Mouse (Mus musculus) neural tube, embryonic 14.5 days (tissue): ENCODE measurements around the gene Cadps. TPM values are rescaled to one million over a fixed set of nuclear protein-coding genes. Genes with fewer than 3 reads are reported as not detected.
A peak's percentile ranks its signal among the peaks of the same experiment; 100 is the strongest.
"Not testable (repeated sequence)": the region's sequence is repeated elsewhere in the genome, so short reads cannot be mapped to it uniquely, and the experiment has no call there.

Source experiments
- ATAC-seq: fragments of 200-750 bp; cut with Nextera tagmentation; 2 replicates; pipeline ENCODE4 v1.8.0; 2017; ENCODE audit warnings: low read depth, mild to moderate bottlenecking, moderate TSS enrichment, moderate library complexity
- H3K27ac ChIP-seq: fragments of 300-500 bp; sonication (generic); 2 replicates; pipeline ENCODE4 v1.5.1; 2014; ENCODE audit warnings: low read depth, mild to moderate bottlenecking, control low read depth, low read length, moderate library complexity, mixed read lengths
- H3K27me3 ChIP-seq: fragments of 300-500 bp; sonication (generic); 2 replicates; pipeline ENCODE4 v1.6.1; 2014; ENCODE audit warnings: low read length; ENCODE audit not compliant: control insufficient read depth, insufficient read depth
- H3K36me3 ChIP-seq: fragments of 300-500 bp; sonication (generic); 2 replicates; pipeline ENCODE4 v1.6.1; 2014; ENCODE audit warnings: low read length, mixed read lengths; ENCODE audit not compliant: control insufficient read depth, insufficient read depth
- H3K4me1 ChIP-seq: fragments of 300-500 bp; sonication (generic); 2 replicates; pipeline ENCODE4 v1.6.1; 2014; ENCODE audit warnings: low read length; ENCODE audit not compliant: control insufficient read depth, insufficient read depth
- H3K4me2 ChIP-seq: fragments of 300-500 bp; sonication (generic); 2 replicates; pipeline ENCODE4 v1.6.1; 2014; ENCODE audit warnings: mild to moderate bottlenecking, low read depth, low read length, control low read depth
- H3K4me3 ChIP-seq: fragments of 300-500 bp; sonication (generic); 2 replicates; pipeline ENCODE4 v1.5.1; 2014; ENCODE audit warnings: low read depth, low read length, control low read depth, mixed read lengths
- H3K9ac ChIP-seq: fragments of 300-500 bp; sonication (generic); replicated peaks from 2 replicates; pipeline ENCODE4 v1.6.1; 2014; ENCODE audit warnings: low read depth, mild to moderate bottlenecking, control low read depth, low read length, mixed read lengths
- H3K9me3 ChIP-seq: fragments of 300-500 bp; sonication (generic); 2 replicates; pipeline ENCODE4 v1.6.1; 2016; ENCODE audit warnings: low read length; ENCODE audit not compliant: control insufficient read depth
- WGBS: fragments of 180-500 bp; shearing (Covaris S2); extraction: QIAGEN DNeasy Blood & Tissue Kit; methylation state at CpG from one replicate; pipeline ENCODE4 v1.1.7; 2014; 5-methylcytosine and 5-hydroxymethylcytosine counted together
- polyA plus RNA-seq: library from polyadenylated mRNA; unstranded; fragments of >200 nt; fragmentation: Nextera tagmentation; extraction: Ambion mirVana; gene quantifications from 2 replicates; pipeline ENCODE4 v1.2.1, GENCODE M21; 2014

Cadps gene
- polyA plus RNA-seq, 1 experiment from 2014 or later = 86.2 TPM

GRCm38 (mm10) chr14:12581657-12582056 is 241.2 kb downstream of the Cadps start:
- Histone ChIP-seq H3K9me3 (no peaks in the 10 kb centered on the region), H3K4me2 (no peak overlapping the region), H3K4me1 (0 out of 2 replicates have a peak, but pooled peaks cover 3% of the 10 kb centered on the region), H3K27ac (no peak overlapping the region), H3K9ac (no peak overlapping the region), H3K4me3 (no peak overlapping the region), H3K27me3 (no peaks in the 10 kb centered on the region), H3K36me3 (0 out of 2 replicates have a peak, but pooled peaks cover 2% of the 10 kb centered on the region)
- WGBS = 70% methylated on average over 5 of the region's 5 CpGs
- no peak for ATAC-seq

GRCm38 (mm10) chr14:12580786-12581185 is 242.1 kb downstream of the Cadps start:
- H3K4me2 ChIP-seq = no peak overlapping the region
- no peak overlapping the region for H3K9ac ChIP-seq
- no peak overlapping the region for H3K4me3 ChIP-seq
- 0 out of 2 replicates have a peak, but pooled peaks cover 3% of the 10 kb centered on the region for H3K4me1 ChIP-seq
- no peaks in the 10 kb centered on the region for H3K27me3 ChIP-seq
- 28% methylated on average over 7 of the region's 7 CpGs for WGBS
- ATAC-seq = no peak
- H3K36me3 ChIP-seq = 0 out of 2 replicates have a peak, but pooled peaks cover 2% of the 10 kb centered on the region
- H3K27ac ChIP-seq = no peak overlapping the region
- H3K9me3 ChIP-seq = no peaks in the 10 kb centered on the region

DNA sequence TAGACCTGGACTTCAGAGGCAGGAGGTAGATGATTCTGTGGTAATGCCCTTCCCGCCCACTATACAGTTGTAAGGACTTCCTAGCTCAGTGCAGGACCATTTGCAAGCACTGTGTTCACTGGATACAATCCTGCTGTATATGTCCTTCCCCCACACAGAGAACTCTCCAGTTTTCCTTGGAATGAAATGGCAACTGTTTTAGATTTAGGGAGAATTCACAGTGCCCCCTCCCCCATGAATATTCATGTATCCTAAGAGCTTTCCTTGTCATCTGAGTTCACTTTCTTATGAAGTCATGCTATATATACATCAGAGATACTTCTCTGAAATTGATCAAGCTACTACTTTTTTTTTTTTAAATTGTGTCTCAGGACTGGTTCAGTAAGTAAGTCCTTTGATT is 244.7 kb downstream of the Cadps start:
- no peaks in the 10 kb centered on the region for H3K27me3 ChIP-seq
- H3K4me1 ChIP-seq = 0 out of 2 replicates have a peak, but pooled peaks cover 3% of the 10 kb centered on the region
- no peak overlapping the region for H3K4me3 ChIP-seq
- 85% methylated on average over 1 of the region's 1 CpGs for WGBS
- H3K4me2 ChIP-seq = no peak overlapping the region
- H3K36me3 ChIP-seq = 0 out of 2 replicates have a peak, but pooled peaks cover 2% of the 10 kb centered on the region
- H3K9ac ChIP-seq = no peak overlapping the region
- H3K9me3 ChIP-seq = no peaks in the 10 kb centered on the region
- ATAC-seq = no peak
- H3K27ac ChIP-seq = no peak overlapping the region

DNA sequence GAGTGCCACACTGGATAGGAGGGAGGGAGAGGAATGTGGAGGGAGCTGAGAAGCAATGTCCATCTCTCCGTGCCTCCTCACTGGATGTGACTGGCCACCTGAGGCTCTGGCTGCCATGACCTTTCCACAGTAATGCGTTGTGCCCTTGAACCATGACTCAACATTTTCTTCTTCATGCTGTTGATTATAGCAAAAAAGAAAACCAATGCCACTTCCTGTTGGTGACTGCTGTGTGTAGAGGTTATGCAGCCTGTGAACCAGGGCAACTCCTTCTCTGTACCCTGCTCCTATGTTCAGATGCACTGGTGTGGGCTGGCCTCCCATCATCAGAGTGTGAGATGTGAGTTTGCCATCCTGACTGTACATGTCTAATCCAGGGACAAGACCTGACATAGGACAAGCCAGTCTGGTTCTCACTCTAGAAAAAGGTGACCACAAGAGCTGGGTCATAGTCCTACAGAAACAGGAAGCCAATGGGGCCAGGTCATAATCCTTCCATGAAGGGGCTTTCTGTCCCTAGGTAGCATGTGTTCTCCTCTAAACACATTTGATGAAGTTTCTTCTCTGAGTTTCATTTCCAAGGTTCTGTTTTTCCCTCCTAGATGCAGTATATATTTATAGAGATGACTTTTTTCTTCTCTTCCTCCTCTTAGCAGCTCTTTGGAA is 245.3 kb downstream of the Cadps start:
- H3K9ac ChIP-seq = no peak overlapping the region
- H3K9me3 ChIP-seq = no peaks in the 10 kb centered on the region
- H3K4me3 ChIP-seq = no peak overlapping the region
- no peak for ATAC-seq
- no peak overlapping the region for H3K27ac ChIP-seq
- H3K27me3 ChIP-seq = no peaks in the 10 kb centered on the region
- 0 out of 2 replicates have a peak, but pooled peaks cover 2% of the 10 kb centered on the region for H3K36me3 ChIP-seq
- H3K4me1 ChIP-seq = peaks cover 3% of the 10 kb centered on the region; the same call in 1 of the 2 replicates
- H3K4me2 ChIP-seq = no peak overlapping the region
- 77% methylated on average over 2 of the region's 2 CpGs for WGBS

DNA sequence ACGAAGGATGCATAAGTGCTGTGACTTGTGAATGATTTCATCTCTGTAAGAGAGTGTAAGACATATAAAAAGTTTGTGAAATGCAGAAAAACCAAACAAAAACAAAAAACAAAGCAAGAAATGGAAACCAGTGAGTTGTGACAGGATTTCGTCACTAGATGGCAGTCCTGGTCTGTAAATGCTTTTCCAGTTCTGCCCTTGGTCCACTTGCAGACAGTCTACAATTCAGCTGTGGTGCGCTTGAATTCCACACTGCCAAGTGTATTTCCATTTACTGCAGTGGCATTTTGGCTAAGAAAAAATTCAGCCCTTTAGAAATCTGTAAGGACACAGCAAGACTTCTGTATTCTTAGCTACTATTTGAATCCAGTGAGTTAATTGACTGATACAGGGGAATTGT is 247.8 kb downstream of the Cadps start:
- peaks cover 7% of the 10 kb centered on the region; the same call in 1 of the 2 replicates for H3K4me1 ChIP-seq
- no peaks in the 10 kb centered on the region for H3K36me3 ChIP-seq
- WGBS = 17% methylated on average over 3 of the region's 3 CpGs
- H3K4me2 ChIP-seq = no peak overlapping the region
- peak; percentile 71 for ATAC-seq
- no peaks in the 10 kb centered on the region for H3K9me3 ChIP-seq
- H3K27ac ChIP-seq = no peak overlapping the region
- no peak overlapping the region for H3K4me3 ChIP-seq
- H3K27me3 ChIP-seq = no peaks in the 10 kb centered on the region
- no peak overlapping the region for H3K9ac ChIP-seq

DNA sequence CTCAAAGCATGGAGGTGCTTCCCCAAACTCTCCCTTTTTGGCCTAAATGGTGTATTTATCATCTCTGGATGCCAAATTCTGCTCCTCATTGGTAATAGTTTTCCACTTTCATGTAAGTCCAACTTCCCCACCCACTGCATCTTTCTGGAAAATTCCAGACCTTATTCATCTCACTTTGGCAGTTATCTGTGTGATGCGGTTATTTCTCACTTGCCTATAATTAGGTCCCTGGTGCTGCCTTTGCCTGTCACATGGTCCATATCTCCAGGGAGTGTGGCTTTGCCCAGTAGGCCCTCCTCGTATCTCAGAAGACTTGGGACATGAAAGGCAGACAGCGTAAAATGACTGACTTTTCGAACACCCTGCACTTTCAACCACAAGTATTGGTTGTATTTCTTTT is 248.5 kb downstream of the Cadps start:
- no peak overlapping the region for H3K27ac ChIP-seq
- H3K4me3 ChIP-seq = no peak overlapping the region
- H3K4me2 ChIP-seq = no peak overlapping the region
- ATAC-seq = no peak
- no peaks in the 10 kb centered on the region for H3K9me3 ChIP-seq
- no peaks in the 10 kb centered on the region for H3K27me3 ChIP-seq
- peaks cover 7% of the 10 kb centered on the region; the same call in 1 of the 2 replicates for H3K4me1 ChIP-seq
- H3K36me3 ChIP-seq = no peaks in the 10 kb centered on the region
- WGBS = 66% methylated on average over 4 of the region's 4 CpGs
- no peak overlapping the region for H3K9ac ChIP-seq

GRCm38 (mm10) chr14:12561730-12562129 is 261.1 kb downstream of the Cadps start:
- not testable (repeated sequence) for H3K9ac ChIP-seq, H3K4me3 ChIP-seq, H3K9me3 ChIP-seq, ATAC-seq, H3K27ac ChIP-seq, H3K27me3 ChIP-seq, H3K36me3 ChIP-seq, H3K4me2 ChIP-seq
- peaks cover 18% of the 10 kb centered on the region for H3K4me1 ChIP-seq

DNA sequence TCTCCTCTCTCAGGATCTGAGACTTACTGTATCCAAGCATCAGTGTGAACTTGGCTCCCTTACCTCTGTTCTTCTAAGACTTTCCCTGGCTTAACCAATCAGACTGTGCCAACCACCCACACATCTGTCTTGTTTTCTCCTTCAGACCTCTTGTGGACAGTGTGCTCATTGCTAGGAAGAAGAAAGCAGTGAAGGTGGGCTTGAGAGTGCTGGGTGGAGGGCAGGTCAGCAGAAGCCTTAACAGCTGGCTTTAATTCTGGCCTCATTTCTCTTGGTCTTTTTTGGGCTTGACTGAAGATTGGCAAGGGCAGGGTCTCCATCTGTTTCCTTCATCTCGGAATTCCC is 262.7 kb downstream of the Cadps start:
- ATAC-seq = peak; percentile 25; the same call in 1 of the 2 replicates
- peaks cover 18% of the 10 kb centered on the region for H3K4me1 ChIP-seq
- H3K9me3 ChIP-seq = no peaks in the 10 kb centered on the region
- no peaks in the 10 kb centered on the region for H3K36me3 ChIP-seq
- 67% methylated on average over 1 of the region's 1 CpGs for whole genome bisulfite sequencing
- H3K27ac ChIP-seq = peak overlapping the region; percentile 48
- no peaks in the 10 kb centered on the region for H3K27me3 ChIP-seq
- H3K4me2 ChIP-seq = no peak overlapping the region
- H3K4me3 ChIP-seq = no peak overlapping the region
- no peak overlapping the region for H3K9ac ChIP-seq

DNA sequence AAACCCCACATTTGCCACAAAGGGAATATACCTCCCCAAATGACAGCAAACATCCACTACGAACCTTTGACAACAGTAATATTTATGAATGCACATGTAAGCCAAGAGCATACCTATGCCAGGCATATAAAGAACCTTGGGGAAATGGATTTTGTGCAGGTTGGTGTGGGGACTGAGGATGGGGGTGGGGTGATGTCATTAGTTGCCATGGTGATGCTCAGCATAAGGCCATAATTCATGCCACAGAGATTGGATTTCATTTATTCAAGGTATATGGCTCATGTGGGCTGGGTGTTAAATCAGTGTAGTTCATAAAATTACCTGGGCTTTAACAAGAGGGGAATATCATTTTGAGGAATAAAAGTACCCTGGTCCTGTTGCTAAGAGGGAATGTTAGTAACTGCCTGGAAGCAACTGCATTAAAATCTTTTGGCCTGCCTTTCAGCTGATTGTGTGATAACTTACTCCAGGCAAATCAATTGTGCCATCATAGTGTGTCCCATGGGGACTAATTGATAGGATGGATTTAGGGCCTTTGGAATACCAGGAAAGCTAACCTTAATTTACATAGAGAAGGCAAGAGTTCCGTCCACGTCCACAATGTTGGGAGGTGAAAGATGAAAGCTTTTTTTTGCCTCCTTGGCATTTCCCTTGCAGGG is 263.2 kb downstream of the Cadps start:
- no peaks in the 10 kb centered on the region for H3K27me3 ChIP-seq
- peak; percentile 90 for ATAC-seq
- no peak overlapping the region for H3K9ac ChIP-seq
- H3K9me3 ChIP-seq = no peaks in the 10 kb centered on the region
- H3K27ac ChIP-seq = peak overlapping the region; percentile 48
- no peak overlapping the region for H3K4me2 ChIP-seq
- no peak overlapping the region for H3K4me3 ChIP-seq
- H3K4me1 ChIP-seq = peaks cover 18% of the 10 kb centered on the region
- no peaks in the 10 kb centered on the region for H3K36me3 ChIP-seq
- WGBS = 23% methylated on average over 3 of the region's 3 CpGs
